Mouse (Mus musculus) G1E (cell line): ENCODE results near the gene Slc6a3.

Experiments used
- CTCF ChIP-seq: IDR thresholded peaks from 2 replicates; pipeline ENCODE4 v1.5.1; 2012; ENCODE audit warnings: low read depth, low read length, inconsistent platforms, mixed read lengths
- GATA1 ChIP-seq: IDR thresholded peaks from 2 replicates; pipeline ENCODE4 v1.6.1; 2012; ENCODE audit warnings: borderline replicate concordance, low read length, inconsistent platforms, mixed read lengths
- TAL1 ChIP-seq: conservative IDR thresholded peaks from 2 replicates; pipeline ENCODE4 v1.6.1; 2012; ENCODE audit warnings: low read depth, low read length, inconsistent platforms, mixed read lengths

GRCm38 (mm10) chr13:73536824-73537223 is 277 bp downstream of the Slc6a3 start:
- TF ChIP-seq CTCF (no peak), GATA1 (no peak), TAL1 (no peak)
